Mouse (Mus musculus) liver, adult 2 months (tissue): ENCODE data around the gene Pigyl. TPM values are rescaled to one million over a fixed set of nuclear protein-coding genes. Genes with fewer than 3 reads are reported as not detected.

Source experiments
- DNase-seq: peaks from one replicate; pipeline ENCODE4 v3.0.0-alpha.2; 2011; ENCODE audit warnings: low read depth, low spot score; ENCODE audit errors: extremely low read depth
- H3K27ac ChIP-seq: fragments of 200-500 bp; replicated peaks from 2 replicates; pipeline ENCODE4 v1.5.1; 2012; ENCODE audit warnings: low read depth, mild to moderate bottlenecking, control low read depth, inconsistent platforms, low read length; ENCODE audit not compliant: insufficient read depth
- H3K27me3 ChIP-seq: fragments of 200-500 bp; 2 replicates; pipeline ENCODE4 v1.6.1; 2012; ENCODE audit warnings: mild to moderate bottlenecking, moderate library complexity, low read length, inconsistent platforms; ENCODE audit not compliant: control insufficient read depth, insufficient read depth
- H3K36me3 ChIP-seq: fragments of 200-500 bp; 2 replicates; pipeline ENCODE4 v1.6.1; 2012; ENCODE audit warnings: low read length, inconsistent platforms; ENCODE audit not compliant: control insufficient read depth, insufficient read depth
- H3K4me1 ChIP-seq: fragments of 200-500 bp; 2 replicates; pipeline ENCODE4 v1.6.1; 2011; ENCODE audit warnings: low read length; ENCODE audit not compliant: control insufficient read depth, insufficient read depth
- H3K4me3 ChIP-seq: fragments of 200-500 bp; 2 replicates; pipeline ENCODE4 v1.5.1; 2011; ENCODE audit warnings: low read depth, mild to moderate bottlenecking, control low read depth, low read length, moderate library complexity; ENCODE audit not compliant: insufficient read depth
- H3K79me2 ChIP-seq: fragments of 200-500 bp; 2 replicates; pipeline ENCODE4 v1.6.1; 2012; ENCODE audit warnings: inconsistent platforms, mild to moderate bottlenecking, low read length, moderate library complexity; ENCODE audit not compliant: control insufficient read depth, insufficient read depth
- H3K9ac ChIP-seq: fragments of 200-500 bp; 2 replicates; pipeline ENCODE4 v1.6.1; 2012; ENCODE audit warnings: low read depth, mild to moderate bottlenecking, control low read depth, inconsistent platforms, low read length
- CTCF ChIP-seq: fragments of 200-500 bp; IDR thresholded peaks from 2 replicates; pipeline ENCODE4 v1.5.1; 2011; ENCODE audit warnings: low read depth, low read length, control low read depth
- POLR2A ChIP-seq: fragments of 200-500 bp; IDR thresholded peaks from 2 replicates; pipeline ENCODE4 v1.6.1; 2011; ENCODE audit warnings: low read length, control low read depth; ENCODE audit not compliant: insufficient read depth; ENCODE audit errors: extremely low read depth
- WGBS: fragments of 180-500 bp; shearing (Covaris S2); methylation state at CpG from one replicate; pipeline ENCODE4 v1.1.7; 2018; 5-methylcytosine and 5-hydroxymethylcytosine counted together
- polyA plus RNA-seq: library from polyadenylated mRNA; depleted of rRNA; stranded (reverse); fragments of >200 nt; gene quantifications from 2 replicates; pipeline ENCODE4 v1.2.3, GENCODE M21; 2012
- total RNA-seq: library from RNA; depleted of rRNA; stranded (reverse); fragments of >200 nt; gene quantifications from 2 replicates; pipeline ENCODE4 v1.2.3, GENCODE M21; 2014

Pigyl gene
- total and polyA plus RNA-seq, 2 experiments = 21.6 to 45.8 TPM

GRCm38 (mm10) chr9:22117754-22118456 is 38.7 kb upstream of the Pigyl start:
- 35% methylated on average over 10 of the region's 10 CpGs for WGBS
- Histone ChIP-seq H3K27me3 (no peaks in the 10 kb centered on the region), H3K4me3 (peak overlapping the region; percentile 53; the same call in 1 of the 2 replicates), H3K79me2 (peaks cover 3% of the 10 kb centered on the region; the same call in 1 of the 2 replicates), H3K4me1 (peaks cover 7% of the 10 kb centered on the region; the same call in 1 of the 2 replicates), H3K9ac (no peak overlapping the region), H3K36me3 (peaks cover 5% of the 10 kb centered on the region), H3K27ac (no peak overlapping the region)
- TF ChIP-seq POLR2A (no peak), CTCF (peak; percentile 34)
- peak; percentile 87 for DNase-seq

DNA sequence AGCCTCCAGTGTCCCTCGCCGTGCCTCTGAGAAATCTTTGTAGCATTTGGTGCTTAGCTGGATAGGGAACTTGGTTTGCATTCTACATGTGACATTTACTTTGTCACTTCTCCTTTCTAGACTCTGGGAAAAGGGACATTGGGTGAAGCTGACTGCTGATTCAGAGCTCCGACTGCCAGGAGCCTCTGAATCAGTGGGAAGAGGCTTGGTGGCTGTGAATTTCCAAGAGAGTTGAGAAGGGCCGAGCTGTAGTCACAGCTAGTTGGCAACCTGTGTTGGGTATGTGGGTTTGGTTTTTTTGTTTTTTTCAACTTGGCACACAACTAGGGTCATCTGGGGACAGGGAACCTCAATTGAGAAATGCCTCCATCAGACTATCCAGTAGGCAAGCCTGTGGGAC is 37.1 kb upstream of the Pigyl start:
- H3K4me3 ChIP-seq = no peak overlapping the region
- TF ChIP-seq POLR2A (no peak), CTCF (no peak)
- no peak overlapping the region for H3K9ac ChIP-seq
- H3K27me3 ChIP-seq = no peaks in the 10 kb centered on the region
- H3K79me2 ChIP-seq = peaks cover 3% of the 10 kb centered on the region; the same call in 1 of the 2 replicates
- peaks cover 7% of the 10 kb centered on the region; the same call in 1 of the 2 replicates for H3K4me1 ChIP-seq
- H3K36me3 ChIP-seq = no peaks in the 10 kb centered on the region
- peak overlapping the region; percentile 0 for H3K27ac ChIP-seq
- peak; percentile 74 for DNase-seq
- WGBS = 48% methylated on average over 4 of the region's 4 CpGs

- no peak for TF ChIP-seq CTCF
- no peak for TF ChIP-seq POLR2A
- no peak for DNase-seq
- H3K27ac ChIP-seq = no peak overlapping the region
- no peaks in the 10 kb centered on the region for H3K79me2 ChIP-seq
- peaks cover 3% of the 10 kb centered on the region; the same call in 1 of the 2 replicates for H3K4me1 ChIP-seq
- no peak overlapping the region for H3K9ac ChIP-seq
- no peak overlapping the region for H3K4me3 ChIP-seq
- H3K27me3 ChIP-seq = no peaks in the 10 kb centered on the region
- no peaks in the 10 kb centered on the region for H3K36me3 ChIP-seq
Measured at GRCm38 (mm10) chr9:22121545-22121944, 35.1 kb upstream of the Pigyl start.

GRCm38 (mm10) chr9:22122005-22122404 is 34.6 kb upstream of the Pigyl start:
- Histone ChIP-seq H3K4me1 (peaks cover 3% of the 10 kb centered on the region; the same call in 1 of the 2 replicates), H3K36me3 (no peaks in the 10 kb centered on the region; the same call in 1 of the 2 replicates), H3K27ac (no peak overlapping the region), H3K79me2 (no peaks in the 10 kb centered on the region), H3K4me3 (no peak overlapping the region), H3K27me3 (no peaks in the 10 kb centered on the region), H3K9ac (no peak overlapping the region)
- DNase-seq = no peak
- TF ChIP-seq CTCF (no peak), POLR2A (no peak)
- WGBS = 89% methylated on average over 3 of the region's 3 CpGs

GRCm38 (mm10) chr9:22123069-22123609 is 33.5 kb upstream of the Pigyl start:
- no peak overlapping the region for H3K27ac ChIP-seq
- H3K4me3 ChIP-seq = no peak overlapping the region
- no peaks in the 10 kb centered on the region; the same call in 1 of the 2 replicates for H3K4me1 ChIP-seq
- no peak for DNase-seq
- TF ChIP-seq POLR2A (no peak), CTCF (no peak)
- no peaks in the 10 kb centered on the region for H3K27me3 ChIP-seq
- 89% methylated on average over 7 of the region's 7 CpGs for WGBS
- H3K36me3 ChIP-seq = peaks cover 3% of the 10 kb centered on the region; the same call in 1 of the 2 replicates
- no peak overlapping the region for H3K9ac ChIP-seq
- no peaks in the 10 kb centered on the region for H3K79me2 ChIP-seq

DNA sequence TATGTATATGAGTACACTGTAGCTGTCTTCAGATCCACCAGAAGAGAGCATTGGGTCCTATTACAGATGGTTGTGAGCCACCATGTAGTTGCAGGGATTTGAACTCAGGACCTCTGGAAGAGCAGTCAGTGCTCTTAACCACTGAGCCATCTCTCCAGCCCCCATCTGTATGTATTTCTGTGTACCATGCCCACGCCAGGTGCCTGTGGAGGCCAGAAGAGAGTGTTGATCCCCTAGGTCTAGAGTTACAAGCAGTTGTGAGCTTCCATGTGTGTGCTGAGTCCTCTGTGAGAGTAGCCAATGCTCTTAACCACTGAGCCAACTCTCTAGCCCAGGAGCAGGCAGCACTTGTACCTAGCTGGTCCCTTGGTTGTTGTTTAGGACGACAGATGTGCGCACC is 32.5 kb upstream of the Pigyl start:
- TF ChIP-seq CTCF = no peak
- TF ChIP-seq POLR2A = no peak
- Histone ChIP-seq H3K27me3 (no peaks in the 10 kb centered on the region), H3K79me2 (no peaks in the 10 kb centered on the region), H3K36me3 (peaks cover 3% of the 10 kb centered on the region; the same call in 1 of the 2 replicates), H3K9ac (no peak overlapping the region), H3K27ac (no peak overlapping the region), H3K4me1 (no peaks in the 10 kb centered on the region; the same call in 1 of the 2 replicates), H3K4me3 (no peak overlapping the region)
- DNase-seq = no peak
- WGBS = 94% methylated on average over 3 of the region's 3 CpGs
